Mouse (Mus musculus) neutrophil, adult 5-6 weeks (primary cell): Measurements from ENCODE around the gene Plcb4. TPM values are rescaled to one million over a fixed set of nuclear protein-coding genes. Genes with fewer than 3 reads are reported as not detected.

Experiments
- ATAC-seq: fragments of 151-379, 151-347 bp; 2 replicates; pipeline ENCODE4 v1.8.0; 2017; ENCODE audit warnings: mild to moderate bottlenecking, moderate TSS enrichment; ENCODE audit not compliant: insufficient number of reproducible peaks, poor library complexity, low FRiP score, severe bottlenecking; ENCODE audit errors: extremely low read depth
- total RNA-seq: library from RNA; stranded (forward); fragments of 200-1000 nt; gene quantifications from 2 replicates; pipeline ENCODE4 v1.2.3, GENCODE M21; 2017

The Plcb4 gene
- total RNA-seq, 1 experiment from 2014 or later = 1.5 TPM

- ATAC-seq = no peak
These were observed 84.3 kb downstream of the Plcb4 start for GRCm38 (mm10) chr2:135742954-135743700.

- no peak for ATAC-seq
These were observed 85.9 kb downstream of the Plcb4 start for GRCm38 (mm10) chr2:135744711-135745110.

DNA sequence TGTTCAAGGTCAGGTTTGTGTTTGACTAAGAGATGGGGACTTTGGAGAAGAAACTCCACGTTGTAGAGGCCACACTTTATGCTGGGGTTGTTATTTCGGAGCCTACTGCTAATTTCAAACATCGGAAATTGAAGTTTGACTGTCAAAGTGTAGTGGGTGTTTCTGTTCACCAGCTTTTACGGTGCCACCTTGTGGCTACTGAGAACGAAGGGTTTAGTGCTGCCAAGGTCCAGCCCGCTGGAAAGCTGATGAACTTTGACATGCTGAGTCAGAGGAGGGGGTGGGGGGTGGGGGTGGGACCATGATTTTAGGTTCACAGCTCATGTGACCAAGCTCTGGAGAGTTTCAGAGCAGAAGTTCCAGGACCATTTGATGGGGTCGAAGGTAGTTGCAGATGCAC is 86.3 kb downstream of the Plcb4 start:
- no peak for ATAC-seq

DNA sequence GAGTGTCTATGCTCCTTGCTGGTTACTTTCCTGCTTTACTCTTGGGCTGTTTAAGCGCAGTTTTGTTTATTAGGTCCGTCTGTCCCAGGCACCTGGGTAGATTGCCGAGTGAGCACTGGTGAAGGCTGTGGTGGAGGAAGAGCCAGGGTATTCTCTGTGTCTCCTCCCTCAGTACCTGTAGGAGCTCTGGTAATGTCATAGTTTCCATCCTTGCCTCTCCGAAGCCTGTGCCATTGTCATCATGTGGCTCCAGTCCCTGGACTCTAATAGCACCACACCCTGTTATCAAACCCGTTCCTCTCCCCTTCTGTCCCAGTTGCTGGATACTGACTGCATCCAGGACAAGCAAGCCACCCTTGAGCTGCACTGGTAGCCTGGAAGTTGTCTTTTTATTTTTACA is 89.6 kb downstream of the Plcb4 start:
- ATAC-seq = no peak

- no peak for ATAC-seq
These were observed 90.8 kb downstream of the Plcb4 start for GRCm38 (mm10) chr2:135749606-135750005.

DNA sequence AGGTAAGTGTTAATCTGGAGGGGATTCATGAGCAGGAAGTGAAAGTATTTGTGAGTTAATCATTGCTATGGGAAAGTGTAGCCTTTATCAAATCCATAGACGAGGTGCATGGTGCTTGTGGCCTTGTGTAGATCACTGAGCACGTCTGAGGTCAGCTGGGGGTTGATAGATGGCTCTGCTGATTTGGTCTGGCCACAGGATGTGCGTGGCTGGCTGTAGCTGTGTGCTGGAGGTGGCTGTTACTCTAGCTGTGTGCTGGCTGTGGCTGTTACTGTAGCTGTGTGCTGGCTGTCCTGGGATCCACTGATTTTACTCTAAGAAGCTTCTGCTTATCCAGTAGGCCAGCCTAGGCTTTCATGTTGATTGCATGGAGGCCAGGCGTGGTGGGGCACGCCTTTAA is 91.9 kb downstream of the Plcb4 start:
- no peak for ATAC-seq

- ATAC-seq = no peak
These were observed 97.0 kb downstream of the Plcb4 start for GRCm38 (mm10) chr2:135755792-135756191.

DNA sequence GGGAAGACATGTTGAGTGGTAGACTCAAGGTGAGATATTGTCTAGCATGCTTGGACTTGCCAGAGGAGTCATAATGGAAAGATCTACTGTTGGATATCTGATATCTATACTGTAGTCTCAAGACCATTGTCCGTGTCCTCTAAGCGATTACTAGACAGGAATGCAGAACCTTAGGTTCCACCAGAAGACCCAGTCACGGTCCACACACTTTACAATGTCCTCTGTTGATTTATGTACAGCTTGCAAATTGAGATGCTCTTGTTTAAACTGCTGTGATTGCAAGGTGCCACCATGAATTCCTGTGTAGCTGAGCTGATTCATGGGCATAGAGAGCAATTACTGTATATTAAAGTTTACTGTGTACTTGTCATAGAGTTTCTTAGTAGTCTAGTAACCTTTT is 98.7 kb downstream of the Plcb4 start:
- no peak for ATAC-seq

- ATAC-seq = no peak
These were observed 100.8 kb downstream of the Plcb4 start for GRCm38 (mm10) chr2:135759499-135760095.

DNA sequence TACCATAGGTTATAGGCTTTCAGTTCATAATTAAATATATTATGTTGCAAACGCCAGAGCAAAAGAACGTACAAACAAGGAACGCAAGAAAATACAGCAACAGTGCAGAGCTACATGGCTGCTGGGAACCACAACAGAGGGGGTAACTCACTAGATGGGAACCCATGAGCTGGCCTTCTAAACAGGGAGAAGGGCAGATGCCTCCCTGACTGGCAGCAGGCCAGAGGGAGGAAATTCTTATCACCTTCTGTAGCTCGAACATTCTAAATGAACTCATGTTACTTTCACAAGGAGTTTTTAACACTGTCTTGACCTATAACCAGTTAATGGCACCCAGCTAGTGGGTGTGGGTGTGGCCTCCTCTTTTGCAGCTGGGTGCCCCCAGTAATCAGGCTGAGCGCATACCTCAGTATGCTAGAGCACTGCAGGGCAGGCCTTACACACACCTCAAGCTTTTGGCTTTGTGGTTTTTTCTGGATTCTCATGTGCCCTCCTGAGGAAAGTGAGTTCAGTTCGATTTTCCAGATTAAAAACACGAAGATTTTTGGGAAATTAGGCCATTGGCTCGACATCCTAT is 102.5 kb downstream of the Plcb4 start:
- ATAC-seq = no peak

- no peak for ATAC-seq
These were observed 105.9 kb downstream of the Plcb4 start for GRCm38 (mm10) chr2:135764706-135765105.

GRCm38 (mm10) chr2:135766471-135767063 is 107.8 kb downstream of the Plcb4 start:
- no peak for ATAC-seq

DNA sequence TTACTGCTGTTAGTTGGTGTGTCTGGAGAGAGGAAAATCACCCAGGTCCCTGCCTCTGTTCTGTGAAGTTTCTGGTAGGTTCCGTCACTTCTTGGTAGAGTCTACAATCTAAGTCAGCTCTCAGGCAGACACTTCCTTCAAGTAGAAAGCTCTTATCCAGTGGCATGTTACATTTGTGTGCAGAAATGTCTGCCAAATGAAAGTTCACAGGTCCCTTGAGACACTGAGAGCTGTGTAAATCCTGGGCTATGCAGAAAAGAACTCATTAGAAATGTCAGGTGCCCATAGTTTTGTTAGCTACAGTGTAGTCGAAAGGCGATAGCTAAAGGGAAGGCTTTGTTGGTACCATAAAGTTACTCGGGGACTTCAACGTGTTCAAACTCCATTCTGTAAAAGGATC is 108.7 kb downstream of the Plcb4 start:
- no peak for ATAC-seq

GRCm38 (mm10) chr2:135769701-135770100 is 110.9 kb downstream of the Plcb4 start:
- ATAC-seq = no peak

GRCm38 (mm10) chr2:135770226-135770625 is 111.4 kb downstream of the Plcb4 start:
- ATAC-seq = no peak

DNA sequence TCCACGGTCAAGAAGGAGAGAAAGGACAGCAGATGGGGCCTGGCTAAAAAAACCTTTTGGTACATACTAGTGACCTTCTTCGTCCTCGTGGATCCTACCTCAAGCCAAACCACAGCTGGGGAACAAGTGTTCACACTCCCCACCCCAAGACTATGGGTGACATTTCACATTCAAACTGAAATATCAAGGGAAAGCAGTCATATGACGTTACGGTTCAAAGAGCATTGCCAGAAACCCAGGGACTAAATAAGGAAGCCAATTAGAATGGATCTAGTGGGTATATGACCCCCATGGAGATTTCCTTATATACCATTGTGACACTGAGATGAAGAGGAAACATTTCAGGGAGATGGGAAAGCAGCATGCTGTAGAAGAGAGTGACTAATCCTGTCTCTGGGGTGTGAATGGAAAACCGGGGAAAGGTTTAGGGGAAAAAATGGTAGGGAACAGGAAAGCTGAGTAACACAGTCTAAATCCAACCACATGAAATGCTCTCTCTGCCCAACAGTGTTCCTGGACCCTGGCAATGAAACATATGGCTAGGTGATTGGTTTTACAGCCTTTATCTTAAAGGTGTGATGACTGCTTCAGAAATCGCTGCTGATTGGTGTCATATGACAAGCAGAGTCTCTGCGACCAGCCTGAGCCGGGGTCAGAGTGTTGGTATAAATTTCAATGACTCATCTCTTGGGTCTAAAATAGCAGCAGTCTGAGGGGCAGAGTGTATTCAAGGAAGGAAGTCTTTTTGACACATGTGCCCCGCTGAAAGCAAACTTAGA is 114.6 kb downstream of the Plcb4 start:
- ATAC-seq = no peak

DNA sequence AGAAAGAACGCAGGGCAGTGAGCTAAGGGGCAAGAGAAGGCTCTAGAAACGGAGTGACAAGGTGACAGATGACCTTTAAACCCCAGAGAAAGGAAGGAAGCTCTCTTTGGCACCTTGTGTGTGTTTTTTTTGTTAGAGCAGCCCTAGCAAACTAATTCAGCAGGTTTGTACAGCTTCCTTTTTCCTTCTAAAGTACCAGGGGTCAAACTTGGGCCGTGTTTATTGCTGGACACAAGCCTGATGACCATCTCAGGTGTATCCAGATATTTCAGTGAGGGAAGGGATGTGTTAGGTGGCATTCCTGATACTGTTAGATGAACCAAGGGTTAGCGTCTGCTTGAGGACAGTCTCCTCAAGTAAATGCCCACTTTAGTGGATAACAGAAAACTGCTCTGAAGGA is 116.2 kb downstream of the Plcb4 start:
- no peak for ATAC-seq

DNA sequence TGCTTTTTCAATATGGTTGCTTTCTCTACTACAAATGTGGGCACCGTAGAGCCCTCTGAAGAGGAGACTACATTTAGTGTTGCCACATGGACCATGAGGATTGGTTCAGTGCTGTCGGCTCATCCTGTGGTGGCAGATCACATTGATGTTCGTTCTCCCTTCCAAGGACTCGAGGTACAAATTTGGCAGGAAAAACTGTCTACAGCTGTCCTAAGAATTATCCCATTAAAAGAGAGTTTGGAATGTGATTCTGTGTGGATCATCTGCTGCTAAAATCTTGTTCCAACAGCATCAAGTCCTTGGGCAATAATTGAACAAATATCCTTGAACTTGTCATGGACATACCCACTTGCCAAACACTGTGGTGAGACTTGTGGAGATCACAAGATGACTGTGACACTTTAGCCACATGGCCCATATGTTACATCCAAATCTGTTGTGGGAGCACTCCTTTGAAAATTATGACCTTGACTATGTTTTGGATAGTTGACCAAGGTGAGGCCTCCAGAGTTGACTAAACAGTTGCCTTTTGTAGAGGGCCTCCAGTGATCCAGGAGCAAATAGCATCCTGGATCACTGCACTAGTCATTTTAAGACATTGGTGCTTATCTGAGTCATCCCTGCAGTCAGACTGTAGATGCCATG is 117.4 kb downstream of the Plcb4 start:
- no peak for ATAC-seq

DNA sequence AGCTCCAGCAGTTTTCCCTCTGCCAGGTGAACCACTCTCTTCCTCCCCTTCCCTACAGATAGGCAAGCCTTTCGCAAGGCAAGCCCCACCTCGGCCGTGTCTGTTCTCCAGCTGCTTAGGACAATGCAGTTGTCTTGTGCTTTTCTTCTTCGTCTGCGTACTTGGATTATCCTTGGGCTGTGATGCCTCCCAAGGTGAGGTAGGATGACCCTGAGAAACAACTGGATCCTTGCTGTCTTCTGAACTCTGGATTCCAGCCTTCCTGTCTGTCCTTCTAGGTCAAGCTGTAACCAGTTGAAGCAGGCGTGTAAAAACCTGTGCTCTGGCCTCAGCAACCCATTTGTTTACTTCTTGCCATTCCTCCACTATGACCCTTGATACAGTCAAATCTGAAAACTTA is 122.6 kb downstream of the Plcb4 start:
- ATAC-seq = no peak
